In the genomic region with DNA sequence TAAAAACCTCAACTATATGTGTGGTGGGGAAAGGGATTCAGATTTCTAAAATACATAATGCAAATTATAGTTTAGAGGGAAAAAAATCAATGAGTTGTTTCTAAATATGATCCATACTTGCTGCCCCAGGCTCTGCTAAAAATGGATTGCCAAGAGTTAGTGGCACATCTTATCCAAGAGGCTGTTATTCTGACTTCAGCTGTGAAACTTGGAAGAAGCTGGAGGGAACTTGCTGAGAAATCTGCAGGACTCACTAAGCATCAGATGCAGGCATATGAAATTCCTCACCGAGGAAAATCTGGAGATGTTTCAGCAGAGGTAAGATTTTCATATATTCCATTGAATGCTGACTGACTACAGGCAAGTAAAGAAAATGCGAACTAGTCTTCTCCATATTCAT, we compare ENCODE assay signal across 25 mouse cellular contexts.
A peak's percentile ranks its signal among the peaks of the same experiment; 100 is the strongest.
DNase-seq lines count a peak whose midpoint lies in the region; ATAC-seq lines count a peak whose summit lies in the region.
"Had no signal": no experiment of that assay in that cellular context is flagged by ENCODE, and none has a peak within 500 bp of the region (broad histone marks: within the 10 kb centered on the region; RNA-seq: fewer than 3 reads in every experiment).

No protein-coding gene starts in this region.

- no peak for ATAC-seq in embryonic facial prominence, embryonic 14.5 days (ENCODE audit: low read depth)
- ATAC-seq: CD4-positive, CD25-positive, alpha-beta regulatory T cell, adult 4 months; forebrain, embryonic 15.5 days; intestine, embryonic 15.5 days had no signal

- peaks cover 3% of the 10 kb centered on the region; the same call in 1 of the 2 replicates for H3K4me1 ChIP-seq in embryonic facial prominence, embryonic 14.5 days (ENCODE audit: control insufficient read depth, insufficient read depth, low read length)
- peaks cover 7% of the 10 kb centered on the region for H3K4me1 ChIP-seq in embryonic facial prominence, embryonic 10.5 days
- H3K4me1 ChIP-seq: embryonic facial prominence, embryonic 15.5 days; forebrain, embryonic 10.5 days; forebrain, embryonic 15.5 days; heart, embryonic 12.5 days; hindbrain, embryonic 10.5 days; intestine, embryonic 15.5 days had no signal

- H3K4me2 ChIP-seq in embryonic facial prominence, embryonic 14.5 days (ENCODE audit: low read depth, low read length), result no peak overlapping the region
- H3K4me2 ChIP-seq: embryonic facial prominence, embryonic 15.5 days; forebrain, embryonic 15.5 days; heart, embryonic 12.5 days; hindbrain, embryonic 14.5 days; intestine, embryonic 15.5 days had no signal

- H3K36me3 ChIP-seq in embryonic facial prominence, embryonic 14.5 days (ENCODE audit: control insufficient read depth, insufficient read depth, low read length), result no peaks in the 10 kb centered on the region
- H3K36me3 ChIP-seq in embryonic facial prominence, embryonic 10.5 days (replicated peaks), result no peaks in the 10 kb centered on the region
- H3K36me3 ChIP-seq: embryonic facial prominence, embryonic 15.5 days; forebrain, embryonic 10.5 days; forebrain, embryonic 15.5 days; G1E; heart, embryonic 12.5 days; hindbrain, embryonic 10.5 days; intestine, embryonic 15.5 days had no signal

- no peak overlapping the region for H3K9ac ChIP-seq in embryonic facial prominence, embryonic 14.5 days (ENCODE audit: low read depth, low read length)
- H3K9ac ChIP-seq: embryonic facial prominence, embryonic 15.5 days; forebrain, embryonic 15.5 days; heart, embryonic 12.5 days; hindbrain, embryonic 14.5 days; intestine, embryonic 15.5 days had no signal

- no peaks in the 10 kb centered on the region for H3K9me3 ChIP-seq in embryonic facial prominence, embryonic 14.5 days (ENCODE audit: control insufficient read depth, low read length)
- H3K9me3 ChIP-seq in embryonic facial prominence, embryonic 10.5 days, result no peaks in the 10 kb centered on the region
- H3K9me3 ChIP-seq: embryonic facial prominence, embryonic 15.5 days; forebrain, embryonic 10.5 days; forebrain, embryonic 15.5 days; G1E; heart, embryonic 12.5 days; hindbrain, embryonic 10.5 days; intestine, embryonic 15.5 days had no signal

- H3K4me3 ChIP-seq in embryonic facial prominence, embryonic 14.5 days (ENCODE audit: low read depth, low read length), result no peak overlapping the region
- H3K4me3 ChIP-seq in embryonic facial prominence, embryonic 10.5 days, result no peak overlapping the region
- H3K4me3 ChIP-seq: embryonic facial prominence, embryonic 15.5 days; erythroblast, embryonic 14.5 days; forebrain, embryonic 10.5 days; forebrain, embryonic 15.5 days; gastrocnemius, adult 2 months; heart, embryonic 12.5 days; hindbrain, embryonic 10.5 days; intestine, embryonic 15.5 days had no signal

- no peaks in the 10 kb centered on the region for H3K27me3 ChIP-seq in embryonic facial prominence, embryonic 14.5 days (replicated peaks; ENCODE audit: control insufficient read depth, insufficient read depth, low read length)
- H3K27me3 ChIP-seq in embryonic facial prominence, embryonic 10.5 days (replicated peaks; ENCODE audit: low read depth, poor library complexity, severe bottlenecking), result no peaks in the 10 kb centered on the region
- H3K27me3 ChIP-seq: embryonic facial prominence, embryonic 15.5 days; forebrain, embryonic 15.5 days; heart, embryonic 12.5 days; intestine, embryonic 15.5 days had no signal

- DNase-seq in embryonic facial prominence, embryonic 14.5 days (ENCODE audit: low spot score), result peak; percentile 13
- DNase-seq in embryonic facial prominence, embryonic 10.5 days (ENCODE audit: low spot score), result no peak
- peak; percentile 13 to 55 for DNase-seq in frontal cortex, postnatal 36 days (ENCODE audit: low spot score in 2 of 2)
- no peak for DNase-seq in frontal cortex, postnatal 25 days (ENCODE audit: low spot score in 2 of 2)
- peak; percentile 27 for DNase-seq in right cerebral cortex, adult 18-20 months
- no peak for DNase-seq in right cerebral cortex, postnatal 14 days
- DNase-seq in urinary bladder, postnatal 14 days (ENCODE audit: low spot score), result no peak
- DNase-seq: adrenal gland, adult 8-10 months; adrenal gland, postnatal 36 days; B cell, adult 2 months; cerebellum, adult 11-12 months; cerebellum, adult 9-11 months; cerebellum, postnatal 36 days; gastrocnemius, adult 2 months; gastrocnemius, postnatal 25 days had no signal

- WGBS in embryonic facial prominence, embryonic 14.5 days, result 73% methylated on average over 2 of the region's 2 CpGs
- 89% methylated on average over 2 of the region's 2 CpGs for WGBS in embryonic facial prominence, embryonic 10.5 days

- no peak overlapping the region for H3K27ac ChIP-seq in embryonic facial prominence, embryonic 14.5 days (replicated peaks; ENCODE audit: low read depth, low read length)
- no peak overlapping the region for H3K27ac ChIP-seq in embryonic facial prominence, embryonic 10.5 days (replicated peaks)
- H3K27ac ChIP-seq: embryonic facial prominence, embryonic 15.5 days; forebrain, embryonic 10.5 days; forebrain, embryonic 15.5 days; gastrocnemius, adult 2 months; hindbrain, embryonic 10.5 days; hindbrain, embryonic 14.5 days; intestine, embryonic 15.5 days had no signal

Comparison
In these comparisons a context has a peak if more than half of its experiments do, and no peak if none do; other contexts are left out.
1. DNase-seq: peak in embryonic facial prominence, embryonic 14.5 days (single experiment), frontal cortex, postnatal 36 days (2 of 2) and right cerebral cortex, adult 18-20 months (single experiment); none in embryonic facial prominence, embryonic 10.5 days (single experiment), frontal cortex, postnatal 25 days (0 of 2), right cerebral cortex, postnatal 14 days (single experiment) and urinary bladder, postnatal 14 days (single experiment).